Mouse (Mus musculus) forebrain, embryonic 14.5 days (tissue): ENCODE measurements around the gene Tns1. TPM values are rescaled to one million over a fixed set of nuclear protein-coding genes. Genes with fewer than 3 reads are reported as not detected.

Experiments used
- ATAC-seq: fragments of 200-750 bp; cut with Nextera tagmentation; 2 replicates; pipeline ENCODE4 v1.8.0; 2017; ENCODE audit warnings: mild to moderate bottlenecking, moderate library complexity
- DNase-seq: peaks from one replicate; pipeline ENCODE4 v3.0.0-alpha.2; 2015; ENCODE audit warnings: low spot score
- H3K27ac ChIP-seq: fragments of 300-500 bp; sonication (generic); 2 replicates; pipeline ENCODE4 v1.5.1; 2014; ENCODE audit warnings: low read depth, mild to moderate bottlenecking, control low read depth, low read length, moderate library complexity
- H3K27me3 ChIP-seq: fragments of 300-500 bp; sonication (generic); replicated peaks from 2 replicates; pipeline ENCODE4 v1.6.1; 2014; ENCODE audit warnings: low read length, control low read depth, mixed read lengths; ENCODE audit not compliant: control insufficient read depth, insufficient read depth
- H3K36me3 ChIP-seq: fragments of 300-500 bp; sonication (generic); 2 replicates; pipeline ENCODE4 v1.6.1; 2014; ENCODE audit warnings: low read length, control low read depth; ENCODE audit not compliant: control insufficient read depth, insufficient read depth
- H3K4me1 ChIP-seq: fragments of 300-500 bp; sonication (generic); 2 replicates; pipeline ENCODE4 v1.6.1; 2014; ENCODE audit warnings: antibody characterized with exemption, low read length, control low read depth; ENCODE audit not compliant: control insufficient read depth, insufficient read depth
- H3K4me2 ChIP-seq: fragments of 300-500 bp; sonication (generic); 2 replicates; pipeline ENCODE4 v1.6.1; 2014; ENCODE audit warnings: mild to moderate bottlenecking, control low read depth, low read length
- H3K4me3 ChIP-seq: fragments of 300-500 bp; sonication (generic); 2 replicates; pipeline ENCODE4 v1.5.1; 2014; ENCODE audit warnings: low read depth, low read length, control low read depth
- H3K9ac ChIP-seq: fragments of 300-500 bp; sonication (generic); 2 replicates; pipeline ENCODE4 v1.6.1; 2014; ENCODE audit warnings: mild to moderate bottlenecking, low read length, control low read depth, moderate library complexity
- H3K9me3 ChIP-seq: fragments of 300-500 bp; sonication (generic); replicated peaks from 2 replicates; pipeline ENCODE4 v1.6.1; 2016; ENCODE audit warnings: low read length, control low read depth, mixed read lengths; ENCODE audit not compliant: control insufficient read depth
- WGBS: fragments of 180-500 bp; shearing (Covaris S2); extraction: QIAGEN DNeasy Blood & Tissue Kit; methylation state at CpG from one replicate; pipeline ENCODE4 v1.1.7; 2014; 5-methylcytosine and 5-hydroxymethylcytosine counted together
- polyA plus RNA-seq: library from polyadenylated mRNA; unstranded; fragments of >200 nt; fragmentation: Nextera tagmentation; extraction: Ambion mirVana; gene quantifications from 2 replicates; pipeline ENCODE4 v1.2.1, GENCODE M21; 2014

Gene Tns1
- polyA plus RNA-seq, 1 experiment from 2014 or later = 7.7 TPM

DNA sequence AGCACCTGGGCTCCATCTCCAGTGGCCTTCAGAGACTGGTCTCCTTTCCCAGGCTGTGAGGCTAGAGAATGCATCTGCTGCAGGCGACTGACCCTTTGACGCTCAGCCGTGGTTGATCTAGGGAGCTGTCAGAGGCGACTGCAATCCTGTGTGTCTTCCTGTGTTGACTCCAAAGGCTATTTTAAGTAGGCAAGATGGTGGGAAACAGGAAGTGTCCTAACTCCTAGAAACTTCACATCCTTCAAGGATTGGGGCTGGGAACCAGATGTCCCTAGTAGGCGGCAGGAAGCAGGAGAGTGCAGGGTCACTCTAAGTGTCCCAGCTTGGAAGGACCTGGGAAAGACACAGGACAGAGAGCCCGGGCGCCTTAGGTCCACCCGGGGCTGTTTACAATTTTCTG lies 201.1 kb downstream of the Tns1 start:
- H3K27me3 ChIP-seq = no peaks in the 10 kb centered on the region
- H3K9me3 ChIP-seq = no peaks in the 10 kb centered on the region
- ATAC-seq (no peak), DNase-seq (no peak)
- H3K4me3 ChIP-seq = no peak overlapping the region
- H3K9ac ChIP-seq = no peak overlapping the region
- H3K4me2 ChIP-seq = no peak overlapping the region
- 90% methylated on average over 8 of the region's 8 CpGs for WGBS
- no peak overlapping the region for H3K27ac ChIP-seq
- no peaks in the 10 kb centered on the region for H3K4me1 ChIP-seq
- H3K36me3 ChIP-seq = peaks cover 16% of the 10 kb centered on the region; the same call in 1 of the 2 replicates

DNA sequence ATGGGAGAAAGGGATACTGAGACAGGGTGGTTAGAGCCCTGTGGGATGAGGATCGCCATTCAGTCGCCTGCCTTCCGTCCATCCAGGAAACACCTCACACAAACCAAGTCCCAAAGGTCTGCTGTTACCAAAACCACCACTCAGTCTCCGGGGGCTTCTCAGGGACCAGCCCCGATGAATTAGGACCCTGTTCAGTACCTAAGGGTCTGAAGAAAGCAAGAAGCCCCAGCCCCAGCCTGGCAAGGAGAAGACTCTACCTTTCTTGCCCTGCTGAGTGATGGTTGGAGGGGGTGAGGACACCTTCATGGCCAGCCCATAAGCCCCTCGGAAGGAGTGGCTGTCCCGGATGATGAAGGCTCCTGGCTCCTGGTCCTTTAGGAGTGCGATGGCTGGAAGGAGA lies 203.5 kb downstream of the Tns1 start:
- H3K9me3 ChIP-seq = no peaks in the 10 kb centered on the region
- DNase-seq (no peak), ATAC-seq (no peak)
- 96% methylated on average over 8 of the region's 8 CpGs for WGBS
- H3K4me1 ChIP-seq = no peaks in the 10 kb centered on the region
- H3K36me3 ChIP-seq = peaks cover 16% of the 10 kb centered on the region; the same call in 1 of the 2 replicates
- no peak overlapping the region for H3K4me3 ChIP-seq
- no peak overlapping the region for H3K9ac ChIP-seq
- no peak overlapping the region for H3K4me2 ChIP-seq
- no peaks in the 10 kb centered on the region for H3K27me3 ChIP-seq
- no peak overlapping the region for H3K27ac ChIP-seq

DNA sequence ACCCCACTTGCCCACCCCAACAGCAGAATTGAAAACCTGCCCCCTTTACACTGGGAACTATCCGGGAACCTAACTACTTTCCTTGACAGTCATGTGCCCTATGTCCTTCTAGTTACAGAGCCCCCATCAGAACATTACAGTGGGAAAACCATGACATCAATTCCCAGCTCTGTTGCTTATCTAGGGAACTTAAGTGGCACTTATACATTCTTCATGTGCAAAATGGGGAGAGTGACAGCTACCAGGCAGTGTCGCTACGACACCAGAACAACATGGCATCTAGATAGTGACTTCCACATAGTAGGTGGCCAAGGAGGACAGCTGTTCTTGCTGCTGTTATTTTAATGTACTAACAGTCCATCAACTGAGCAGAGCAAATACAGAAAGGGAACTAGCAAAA lies 204.3 kb downstream of the Tns1 start:
- no peak for DNase-seq
- H3K27me3 ChIP-seq = no peaks in the 10 kb centered on the region
- no peak overlapping the region for H3K4me2 ChIP-seq
- ATAC-seq = no peak
- H3K27ac ChIP-seq = no peak overlapping the region
- no peaks in the 10 kb centered on the region for H3K9me3 ChIP-seq
- no peak overlapping the region for H3K4me3 ChIP-seq
- H3K4me1 ChIP-seq = no peaks in the 10 kb centered on the region; the same call in 1 of the 2 replicates
- peaks cover 11% of the 10 kb centered on the region; the same call in 1 of the 2 replicates for H3K36me3 ChIP-seq
- 95% methylated on average over 3 of the region's 3 CpGs for WGBS
- H3K9ac ChIP-seq = no peak overlapping the region

DNA sequence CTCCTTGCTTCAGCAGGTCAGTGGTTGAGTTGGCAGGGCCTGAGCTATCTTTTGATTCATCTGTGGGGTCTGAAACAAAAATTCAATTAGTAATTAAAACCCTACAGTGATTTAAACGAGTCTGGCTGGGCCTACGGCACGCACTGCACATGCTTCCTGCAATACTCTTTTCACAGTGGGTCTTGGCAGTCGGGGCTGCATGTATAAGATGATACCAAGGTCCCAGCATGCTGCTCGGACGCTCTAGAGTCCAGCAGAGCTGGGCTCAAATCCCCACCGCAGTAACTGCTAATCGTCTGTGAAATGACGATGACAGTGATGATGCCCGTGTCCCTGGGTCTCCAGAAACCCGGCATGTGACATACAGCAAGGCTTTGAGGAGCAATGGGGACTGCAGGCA lies 206.2 kb downstream of the Tns1 start:
- WGBS = 73% methylated on average over 11 of the region's 11 CpGs
- Histone ChIP-seq H3K4me2 (no peak overlapping the region), H3K27ac (no peak overlapping the region), H3K9ac (no peak overlapping the region), H3K4me3 (no peak overlapping the region), H3K36me3 (0 out of 2 replicates have a peak, but pooled peaks cover 10% of the 10 kb centered on the region), H3K27me3 (no peaks in the 10 kb centered on the region), H3K4me1 (no peaks in the 10 kb centered on the region; the same call in 1 of the 2 replicates), H3K9me3 (no peaks in the 10 kb centered on the region)
- DNase-seq = no peak
- ATAC-seq = no peak

DNA sequence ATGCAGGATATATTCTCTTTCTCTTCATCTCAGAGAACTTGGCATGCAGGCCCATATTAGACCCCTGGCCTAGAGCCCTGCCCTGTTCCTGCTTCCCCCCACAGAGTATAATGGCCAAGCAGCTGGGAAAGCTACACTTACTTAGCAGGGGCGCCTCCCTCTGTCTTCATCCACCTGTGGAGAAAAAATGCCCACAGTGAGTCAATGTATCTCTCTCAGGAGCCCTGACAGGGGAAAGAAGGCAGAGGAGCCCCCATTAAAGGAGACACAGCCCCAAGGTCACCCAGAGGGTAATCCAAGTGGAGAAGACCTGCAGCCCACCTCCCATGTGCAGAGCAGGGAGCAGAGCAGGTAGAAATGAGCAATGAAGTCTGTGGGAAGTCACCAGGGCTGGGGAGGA lies 208.0 kb downstream of the Tns1 start:
- no peak overlapping the region for H3K27ac ChIP-seq
- H3K27me3 ChIP-seq = no peaks in the 10 kb centered on the region
- 73% methylated on average over 1 of the region's 1 CpGs for WGBS
- no peak overlapping the region for H3K4me3 ChIP-seq
- H3K4me2 ChIP-seq = no peak overlapping the region
- H3K36me3 ChIP-seq = 0 out of 2 replicates have a peak, but pooled peaks cover 10% of the 10 kb centered on the region
- H3K9me3 ChIP-seq = no peaks in the 10 kb centered on the region
- H3K9ac ChIP-seq = no peak overlapping the region
- no peaks in the 10 kb centered on the region; the same call in 1 of the 2 replicates for H3K4me1 ChIP-seq
- DNase-seq (no peak), ATAC-seq (no peak)

DNA sequence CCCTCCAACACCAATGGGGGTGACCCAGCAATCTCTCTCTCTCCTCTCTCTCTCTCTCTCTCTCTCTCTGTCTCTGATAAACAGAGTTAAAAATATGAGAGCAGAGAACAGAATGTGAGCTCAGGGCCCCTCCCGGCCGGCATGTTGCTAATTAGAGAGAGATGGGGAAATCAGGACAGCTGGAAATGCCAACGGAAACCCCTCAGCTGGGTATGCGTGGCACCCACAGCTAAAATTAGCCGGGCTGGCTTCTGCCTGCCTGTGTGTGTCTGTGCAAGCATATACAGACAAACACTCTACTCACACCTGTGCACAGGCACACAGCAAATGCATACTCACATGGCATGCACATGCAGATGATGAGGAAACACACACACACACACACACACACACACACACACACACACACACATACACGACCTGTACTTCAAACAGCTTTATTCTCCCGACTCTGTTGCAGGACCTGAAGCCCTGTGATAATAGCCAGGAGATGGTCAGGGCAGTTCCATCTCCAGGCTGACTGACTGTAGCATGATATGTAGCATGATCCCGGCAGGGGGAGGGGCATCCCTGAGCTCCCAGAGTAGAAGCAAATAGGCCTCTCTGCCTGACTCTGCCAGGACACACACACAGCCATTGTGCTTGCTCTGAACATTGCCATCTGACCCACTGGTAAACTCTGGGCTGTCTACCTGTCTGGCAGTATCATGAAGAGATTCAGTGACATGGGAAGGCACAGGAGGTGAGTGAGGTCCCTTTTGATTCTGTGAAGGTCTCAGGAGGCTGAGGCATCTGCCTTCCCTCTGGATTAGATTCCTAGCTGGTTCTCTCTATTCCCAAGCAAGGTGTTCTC lies 208.8 kb downstream of the Tns1 start:
- no peaks in the 10 kb centered on the region for H3K27me3 ChIP-seq
- no peaks in the 10 kb centered on the region; the same call in 1 of the 2 replicates for H3K4me1 ChIP-seq
- H3K36me3 ChIP-seq = 0 out of 2 replicates have a peak, but pooled peaks cover 10% of the 10 kb centered on the region
- H3K9ac ChIP-seq = no peak overlapping the region
- 63% methylated on average over 8 of the region's 8 CpGs for WGBS
- no peak overlapping the region for H3K27ac ChIP-seq
- H3K4me3 ChIP-seq = no peak overlapping the region
- no peaks in the 10 kb centered on the region for H3K9me3 ChIP-seq
- ATAC-seq = peak; percentile 40; the same call in 1 of the 2 replicates
- peak; percentile 48 for DNase-seq
- no peak overlapping the region for H3K4me2 ChIP-seq

DNA sequence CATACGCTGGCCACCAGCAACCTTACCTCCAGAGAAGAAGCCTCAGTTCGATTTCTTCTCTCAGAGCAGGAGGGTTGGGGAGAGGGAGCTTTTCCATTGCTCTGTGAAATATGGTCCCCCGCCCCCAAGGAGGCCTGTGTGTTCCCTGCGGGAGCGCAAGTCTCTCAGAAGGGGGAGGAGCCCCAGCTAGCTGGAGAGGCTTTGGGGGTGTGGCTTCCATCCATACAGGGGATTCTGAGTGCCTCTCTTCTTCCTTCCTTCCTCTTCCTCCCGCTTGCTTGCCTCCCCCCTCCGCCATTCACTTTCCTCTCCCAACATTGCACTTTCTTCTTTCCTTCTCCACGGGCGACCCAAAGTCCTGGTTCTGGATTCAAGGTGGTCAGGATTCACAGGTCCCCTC lies 210.2 kb downstream of the Tns1 start:
- Histone ChIP-seq H3K36me3 (0 out of 2 replicates have a peak, but pooled peaks cover 6% of the 10 kb centered on the region), H3K27me3 (no peaks in the 10 kb centered on the region), H3K9ac (no peak overlapping the region), H3K27ac (no peak overlapping the region), H3K4me1 (no peaks in the 10 kb centered on the region; the same call in 1 of the 2 replicates), H3K9me3 (no peaks in the 10 kb centered on the region), H3K4me3 (no peak overlapping the region), H3K4me2 (no peak overlapping the region)
- DNase-seq (peak; percentile 57), ATAC-seq (peak; percentile 50; the same call in 1 of the 2 replicates)
- WGBS = 29% methylated on average over 8 of the region's 9 CpGs

DNA sequence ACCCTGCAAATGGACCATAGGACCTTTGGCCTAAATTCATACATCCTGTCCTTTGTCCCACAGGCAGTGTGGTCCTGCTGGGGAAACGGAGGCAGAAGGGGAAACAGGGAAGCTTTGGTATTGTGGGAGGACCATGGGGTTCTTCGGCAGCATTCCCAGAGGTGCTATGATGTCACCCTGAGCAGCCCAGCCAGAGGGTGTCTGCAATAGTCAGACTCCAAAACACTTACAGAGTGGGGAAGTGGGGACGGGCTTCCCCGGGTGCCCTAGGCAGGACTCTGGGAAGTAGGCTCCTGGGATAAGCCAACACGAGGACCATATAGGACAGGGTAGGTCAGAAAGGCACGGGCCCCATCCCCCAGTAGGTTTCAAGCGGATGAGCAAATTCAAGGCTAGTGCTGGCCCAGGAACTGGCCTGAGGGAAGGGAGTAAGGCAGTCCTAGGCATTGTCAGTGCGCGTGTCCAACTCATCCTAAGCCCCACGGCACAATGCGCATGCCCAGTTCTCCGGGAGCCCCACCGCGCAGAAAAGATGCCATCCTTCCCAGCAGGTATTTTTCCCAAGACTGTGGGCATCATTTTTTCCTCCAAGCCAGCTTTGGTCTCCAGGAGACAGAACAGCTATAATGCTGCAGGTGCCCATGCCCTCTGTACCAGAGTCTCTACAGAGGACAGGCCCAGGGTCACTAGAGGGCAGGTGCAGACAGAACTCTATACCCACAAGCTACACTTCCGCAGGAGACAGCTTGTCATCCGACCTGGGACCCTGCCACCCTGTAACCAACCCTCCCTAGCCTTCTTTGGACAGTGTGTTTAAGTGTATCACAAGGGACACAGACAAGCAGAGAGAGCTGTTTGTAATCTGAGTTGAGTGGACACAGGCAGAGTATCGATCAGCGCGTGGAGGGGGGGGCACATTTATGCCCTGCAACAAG lies 210.9 kb downstream of the Tns1 start:
- 77% methylated on average over 19 of the region's 19 CpGs for WGBS
- no peak overlapping the region for H3K4me3 ChIP-seq
- H3K9ac ChIP-seq = no peak overlapping the region
- no peaks in the 10 kb centered on the region for H3K36me3 ChIP-seq
- no peak for DNase-seq
- H3K27me3 ChIP-seq = no peaks in the 10 kb centered on the region
- H3K4me1 ChIP-seq = no peaks in the 10 kb centered on the region; the same call in 1 of the 2 replicates
- ATAC-seq = peak; percentile 12; the same call in 1 of the 2 replicates
- H3K9me3 ChIP-seq = no peaks in the 10 kb centered on the region
- H3K4me2 ChIP-seq = no peak overlapping the region
- no peak overlapping the region for H3K27ac ChIP-seq
